Mouse (Mus musculus) liver, adult 10 weeks (tissue): ENCODE results near the gene Dmwd. TPM values are rescaled to one million over a fixed set of nuclear protein-coding genes. Genes with fewer than 3 reads are reported as not detected.

Source experiments
- polyA plus RNA-seq: library from polyadenylated mRNA; stranded (reverse); fragments of 350-450 nt; fragmentation: Illumina TruSeq; extraction: RNeasy Lipid Tissue Mini Kit (QIAGEN cat#74804); gene quantifications from one replicate; pipeline ENCODE4 v1.2.3, GENCODE M21; 2014; ENCODE audit warnings: low read depth, low replicate concordance

Dmwd gene
- 0.72 TPM for polyA plus RNA-seq

GRCm38 (mm10) chr7:19075723-19076585, at the start of gene Dmwd:
Gene Dmwd (plus strand): TSS chr7:19076227.

GRCm38 (mm10) chr7:19054047-19054776, 21.8 kb upstream of the Dmwd start, which contains the start of gene Rsph6a:
Gene Rsph6a (plus strand): TSS chr7:19054690.

DNA sequence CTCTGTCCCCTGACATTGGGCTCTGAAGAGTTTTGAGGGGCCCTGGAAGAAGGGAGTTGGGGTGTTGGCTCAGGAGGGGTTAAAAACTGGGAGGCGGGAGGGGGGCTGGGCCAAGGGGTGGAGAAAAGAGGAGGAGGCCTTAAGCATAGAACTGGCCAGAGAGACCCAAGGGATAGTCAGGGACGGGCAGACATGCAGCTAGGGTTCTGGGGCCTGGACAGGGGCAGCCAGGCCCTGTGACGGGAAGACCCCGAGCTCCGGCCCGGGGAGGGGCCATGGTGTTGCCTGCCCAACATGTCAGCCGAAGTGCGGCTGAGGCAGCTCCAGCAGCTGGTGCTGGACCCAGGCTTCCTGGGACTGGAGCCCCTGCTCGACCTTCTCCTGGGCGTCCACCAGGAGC, 7.7 kb downstream of the Dmwd start, which contains the start of gene Dmpk:
Gene Dmpk (plus strand): TSS at position 149 of the 400 bp plus-strand sequence.

GRCm38 (mm10) chr7:19094471-19094825, 18.4 kb downstream of the Dmwd start, which contains the start of gene Six5:
Gene Six5 (plus strand): TSS chr7:19094594.

DNA sequence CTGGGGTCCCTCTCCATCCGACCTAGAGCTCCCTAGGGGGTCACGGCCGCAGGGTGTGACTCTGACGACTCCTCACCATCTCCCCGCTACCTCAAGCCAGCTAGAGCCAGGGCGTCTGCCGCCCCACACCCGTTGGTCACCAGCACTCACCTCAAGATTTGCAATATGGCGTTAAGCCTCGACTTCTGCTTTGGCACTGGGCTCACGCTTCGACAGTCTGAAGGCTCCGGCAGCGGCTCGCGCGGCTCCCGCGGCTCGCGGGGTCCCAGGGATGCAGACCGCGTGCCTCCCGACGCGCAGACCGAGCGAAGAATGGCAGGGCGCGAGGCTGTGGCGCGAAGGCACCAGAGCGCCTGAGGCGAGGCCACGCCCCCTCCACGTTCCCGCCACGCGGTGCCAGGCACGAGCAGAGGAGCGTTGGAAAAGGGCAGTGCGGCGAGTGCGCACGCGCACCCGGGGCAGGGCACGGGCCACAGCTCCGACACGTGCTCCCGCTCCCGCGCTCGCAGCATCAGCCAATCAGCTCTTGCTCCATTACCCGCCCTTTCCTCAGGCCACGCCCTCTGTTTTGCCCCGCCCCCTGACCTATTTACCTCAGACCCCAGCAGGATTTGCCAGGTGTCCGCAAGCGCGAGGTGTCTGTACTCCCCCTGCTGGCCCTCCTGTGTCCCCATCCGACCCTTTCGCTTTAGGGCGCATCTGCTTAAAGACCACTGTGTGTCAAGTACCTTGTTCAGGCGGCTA, 42.2 kb downstream of the Dmwd start, which contains the start of gene Gm4969:
Gene Gm4969 (minus strand): TSS at position 341 of the 744 bp plus-strand sequence.

DNA sequence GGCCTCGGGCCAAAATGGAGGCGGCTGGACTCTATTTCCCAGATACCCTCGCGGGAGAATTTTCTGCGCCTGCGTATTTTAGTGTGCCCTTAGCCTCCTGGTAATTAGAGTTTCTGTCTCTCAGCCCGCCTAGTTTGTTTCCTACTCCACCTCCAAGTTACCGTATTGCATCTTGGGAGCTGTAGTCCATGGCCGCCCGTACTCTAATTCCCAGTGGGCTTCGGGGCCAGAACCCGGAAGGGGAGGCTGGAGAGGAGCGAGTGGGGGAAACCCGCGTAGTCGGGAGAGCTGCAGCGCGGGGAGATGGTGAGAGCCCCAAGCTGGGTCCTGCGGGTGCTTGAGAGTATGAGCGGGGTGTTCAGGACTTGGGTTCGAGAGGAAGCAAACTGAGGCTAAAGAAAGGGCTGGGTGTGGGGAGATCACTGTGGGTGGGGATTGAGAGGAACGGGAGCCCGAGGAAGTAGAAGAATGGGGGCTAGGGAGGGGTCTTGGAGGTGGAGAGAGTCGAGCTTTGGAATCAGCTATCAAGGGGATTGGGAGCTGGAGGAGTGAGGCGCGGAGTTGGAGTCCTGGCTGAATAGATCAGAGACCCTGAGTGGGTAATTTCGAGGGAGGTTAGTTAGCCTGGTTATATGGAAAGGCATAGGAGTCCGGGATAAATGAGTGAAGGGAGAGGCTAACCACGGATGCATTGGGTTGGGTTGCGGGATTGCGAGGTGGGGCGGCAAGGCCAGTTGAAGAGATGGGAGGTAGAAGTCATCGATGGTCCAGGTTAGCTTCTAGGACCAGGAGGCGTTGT, 43.8 kb downstream of the Dmwd start, which contains the start of gene Fbxo46:
Gene Fbxo46 (plus strand): TSS at position 229 of the 799 bp plus-strand sequence.

Other genes starting within 250 kb of the Dmwd start
- 1.0 TPM for gene Mill2, start 236.3 kb upstream of the Dmwd start, polyA plus RNA-seq
- not detected for gene Pglyrp1, start 204.9 kb upstream of the Dmwd start, polyA plus RNA-seq
- gene Ccdc61, start 165.8 kb upstream of the Dmwd start, polyA plus RNA-seq = 2.1 TPM
- gene Nova2, start 150.3 kb upstream of the Dmwd start, polyA plus RNA-seq = 0.08 TPM
- gene Nanos2, start 88.8 kb upstream of the Dmwd start, polyA plus RNA-seq = not detected
- not detected for gene Mypop, start 85.0 kb upstream of the Dmwd start, polyA plus RNA-seq
- gene Irf2bp1, start 72.2 kb upstream of the Dmwd start, polyA plus RNA-seq = 1.2 TPM
- 12.5 TPM for gene Foxa3, start 52.7 kb upstream of the Dmwd start, polyA plus RNA-seq
- gene Sympk, start 51.9 kb upstream of the Dmwd start, polyA plus RNA-seq = 3.7 TPM
- gene Rsph6a, start 21.5 kb upstream of the Dmwd start, polyA plus RNA-seq = not detected
- gene Dmpk, start 7.6 kb downstream of the Dmwd start, polyA plus RNA-seq = 2.7 TPM
- 0.45 TPM for gene Six5, start 18.4 kb downstream of the Dmwd start, polyA plus RNA-seq
- gene Gm4969, start 42.1 kb downstream of the Dmwd start, polyA plus RNA-seq = not detected
- 0.26 TPM for gene Fbxo46, start 43.6 kb downstream of the Dmwd start, polyA plus RNA-seq
- gene Qpctl, start 73.1 kb downstream of the Dmwd start, polyA plus RNA-seq = 5.7 TPM
- gene Snrpd2, start 73.5 kb downstream of the Dmwd start, polyA plus RNA-seq = 1.4 TPM
- not detected for gene Gipr, start 89.9 kb downstream of the Dmwd start, polyA plus RNA-seq
- 0.19 TPM for gene Eml2, start 100.2 kb downstream of the Dmwd start, polyA plus RNA-seq
- gene Gpr4, start 136.3 kb downstream of the Dmwd start, polyA plus RNA-seq = 0.34 TPM
- gene Opa3, start 152.1 kb downstream of the Dmwd start, polyA plus RNA-seq = 10.4 TPM
- 7.0 TPM for gene Vasp, start 195.6 kb downstream of the Dmwd start, polyA plus RNA-seq
- gene Ppm1n, start 203.8 kb downstream of the Dmwd start, polyA plus RNA-seq = not detected
- not detected for gene Rtn2, start 206.4 kb downstream of the Dmwd start, polyA plus RNA-seq
- gene Fosb, start 233.8 kb downstream of the Dmwd start, polyA plus RNA-seq = 0.21 TPM